Mouse (Mus musculus) hindbrain, embryonic 11.5 days (tissue): ENCODE data around the gene 4430402I18Rik. TPM values are rescaled to one million over a fixed set of nuclear protein-coding genes. Genes with fewer than 3 reads are reported as not detected.

Experiments
- ATAC-seq: fragments of 200-750 bp; cut with Nextera tagmentation; 2 replicates; pipeline ENCODE4 v1.8.0; 2017; ENCODE audit warnings: mild to moderate bottlenecking, moderate TSS enrichment, moderate library complexity; ENCODE audit not compliant: low FRiP score
- DNase-seq: peaks from one replicate; pipeline ENCODE4 v3.0.0-alpha.2; 2015; ENCODE audit warnings: low spot score
- H3K27ac ChIP-seq: fragments of 300-500 bp; sonication (generic); 2 replicates; pipeline ENCODE4 v1.5.1; 2014; ENCODE audit warnings: mild to moderate bottlenecking, low read depth, low read length
- H3K27me3 ChIP-seq: fragments of 300-500 bp; sonication (generic); 2 replicates; pipeline ENCODE4 v1.6.1; 2014; ENCODE audit warnings: mild to moderate bottlenecking, low read length, moderate library complexity, mixed read lengths; ENCODE audit not compliant: control insufficient read depth, insufficient read depth
- H3K36me3 ChIP-seq: fragments of 300-500 bp; sonication (generic); 2 replicates; pipeline ENCODE4 v1.6.1; 2014; ENCODE audit warnings: mild to moderate bottlenecking, low read length, moderate library complexity, mixed read lengths; ENCODE audit not compliant: control insufficient read depth, insufficient read depth
- H3K4me1 ChIP-seq: fragments of 300-500 bp; sonication (generic); replicated peaks from 2 replicates; pipeline ENCODE4 v1.6.1; 2014; ENCODE audit warnings: low read length, mixed read lengths; ENCODE audit not compliant: control insufficient read depth, insufficient read depth
- H3K4me2 ChIP-seq: fragments of 300-500 bp; sonication (generic); replicated peaks from 2 replicates; pipeline ENCODE4 v1.6.1; 2014; ENCODE audit warnings: mild to moderate bottlenecking, low read depth, low read length
- H3K4me3 ChIP-seq: fragments of 300-500 bp; sonication (generic); 2 replicates; pipeline ENCODE4 v1.5.1; 2014; ENCODE audit warnings: low read depth, low read length
- H3K9ac ChIP-seq: fragments of 300-500 bp; sonication (generic); 2 replicates; pipeline ENCODE4 v1.6.1; 2014; ENCODE audit warnings: low read depth, low read length
- H3K9me3 ChIP-seq: fragments of 300-500 bp; sonication (generic); 2 replicates; pipeline ENCODE4 v1.6.1; 2016; ENCODE audit warnings: low read length; ENCODE audit not compliant: control insufficient read depth
- WGBS: fragments of 180-500 bp; shearing (Covaris S2); extraction: QIAGEN DNeasy Blood & Tissue Kit; methylation state at CpG from one replicate; pipeline ENCODE4 v1.1.7; 2014; 5-methylcytosine and 5-hydroxymethylcytosine counted together
- polyA plus RNA-seq: library from polyadenylated mRNA; unstranded; fragments of >200 nt; fragmentation: Nextera tagmentation; extraction: Ambion mirVana; gene quantifications from 2 replicates; pipeline ENCODE4 v1.2.1, GENCODE M21; 2014

4430402I18Rik gene
- polyA plus RNA-seq, 1 experiment from 2014 or later, result 0.32 TPM

DNA sequence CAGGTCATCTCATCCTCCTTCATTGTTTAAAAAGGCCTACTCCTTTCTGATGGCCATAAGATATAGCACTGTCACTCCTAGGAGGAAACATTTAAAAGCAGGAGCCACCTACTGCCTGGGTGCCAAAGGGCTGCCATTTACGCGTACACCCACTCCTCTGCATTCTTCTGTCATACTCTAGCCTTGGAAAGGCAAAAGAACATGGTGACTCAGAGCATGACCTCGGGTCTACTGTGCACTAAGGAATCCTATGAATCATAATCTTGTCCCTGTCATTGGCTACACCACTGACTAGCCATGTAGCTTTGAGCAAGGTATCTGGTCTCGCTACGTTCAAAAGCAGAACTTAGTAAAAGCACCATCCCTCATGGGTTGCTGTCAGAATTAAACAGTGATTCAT lies 41.2 kb downstream of the 4430402I18Rik start:
- Histone ChIP-seq H3K36me3 (no peaks in the 10 kb centered on the region), H3K9me3 (no peaks in the 10 kb centered on the region), H3K4me1 (no peaks in the 10 kb centered on the region), H3K4me3 (no peak overlapping the region), H3K4me2 (no peak overlapping the region), H3K27ac (no peak overlapping the region), H3K9ac (no peak overlapping the region), H3K27me3 (no peaks in the 10 kb centered on the region)
- no peak for ATAC-seq
- DNase-seq, result no peak
- 90% methylated on average over 5 of the region's 5 CpGs for WGBS

GRCm38 (mm10) chr19:28917839-28918238 lies 49.8 kb downstream of the 4430402I18Rik start:
- DNase-seq, result no peak
- 87% methylated on average over 5 of the region's 5 CpGs for WGBS

GRCm38 (mm10) chr19:28916492-28916891 lies 51.1 kb downstream of the 4430402I18Rik start:
- ATAC-seq (no peak), DNase-seq (no peak)
- H3K27me3 ChIP-seq, result no peaks in the 10 kb centered on the region
- no peak overlapping the region for H3K9ac ChIP-seq
- no peak overlapping the region for H3K4me2 ChIP-seq
- WGBS, result 64% methylated on average over 4 of the region's 4 CpGs
- no peaks in the 10 kb centered on the region for H3K9me3 ChIP-seq
- H3K4me3 ChIP-seq, result no peak overlapping the region
- no peaks in the 10 kb centered on the region for H3K36me3 ChIP-seq
- H3K27ac ChIP-seq, result no peak overlapping the region
- no peaks in the 10 kb centered on the region for H3K4me1 ChIP-seq

More at GRCm38 (mm10) chr19:28917839-28918238, 49.8 kb downstream of the 4430402I18Rik start:
- H3K36me3 ChIP-seq, result no peaks in the 10 kb centered on the region
- no peak for ATAC-seq
- no peak overlapping the region for H3K9ac ChIP-seq
- no peaks in the 10 kb centered on the region for H3K9me3 ChIP-seq
- H3K27me3 ChIP-seq, result no peaks in the 10 kb centered on the region
- H3K27ac ChIP-seq, result no peak overlapping the region
- H3K4me2 ChIP-seq, result no peak overlapping the region
- H3K4me1 ChIP-seq, result no peaks in the 10 kb centered on the region
- H3K4me3 ChIP-seq, result no peak overlapping the region

DNA sequence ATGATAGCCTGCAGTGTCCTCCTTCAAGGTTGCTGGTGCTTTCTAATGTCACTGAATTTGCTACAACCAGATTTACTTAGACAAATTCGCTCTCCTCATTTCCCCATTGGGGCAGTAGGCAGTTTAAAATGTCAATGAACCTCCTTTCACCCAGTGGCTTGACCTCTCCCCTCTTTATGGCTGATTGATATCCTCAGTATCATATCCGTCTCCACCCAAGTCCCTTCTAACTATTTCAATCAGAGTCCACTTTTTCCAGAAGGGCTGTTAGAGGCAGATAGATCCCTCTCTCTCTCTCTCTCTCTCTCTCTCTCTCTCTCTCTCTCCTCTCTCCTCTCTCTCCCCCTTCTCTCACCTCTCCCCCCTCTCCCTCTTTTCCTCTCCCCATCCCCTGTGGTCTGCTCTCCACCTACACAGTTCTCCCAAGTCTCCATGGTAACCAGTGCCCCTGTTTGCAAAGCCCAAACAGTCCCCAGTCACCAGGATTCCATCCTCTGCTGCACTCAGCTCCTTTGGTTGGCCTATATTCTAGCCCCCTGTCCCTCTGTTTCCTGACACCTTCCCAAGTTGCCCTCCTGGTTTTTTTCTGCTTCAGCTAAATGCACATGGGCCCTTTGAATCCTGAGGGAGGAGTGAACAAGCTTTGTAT lies 51.9 kb downstream of the 4430402I18Rik start:
- H3K27ac ChIP-seq, result no peak overlapping the region
- H3K4me3 ChIP-seq, result no peak overlapping the region
- 65% methylated on average over 2 of the region's 2 CpGs for WGBS
- no peak overlapping the region for H3K9ac ChIP-seq
- ATAC-seq (no peak), DNase-seq (no peak)
- H3K9me3 ChIP-seq, result no peaks in the 10 kb centered on the region
- no peaks in the 10 kb centered on the region for H3K4me1 ChIP-seq
- no peaks in the 10 kb centered on the region for H3K27me3 ChIP-seq
- no peak overlapping the region for H3K4me2 ChIP-seq
- no peaks in the 10 kb centered on the region for H3K36me3 ChIP-seq

DNA sequence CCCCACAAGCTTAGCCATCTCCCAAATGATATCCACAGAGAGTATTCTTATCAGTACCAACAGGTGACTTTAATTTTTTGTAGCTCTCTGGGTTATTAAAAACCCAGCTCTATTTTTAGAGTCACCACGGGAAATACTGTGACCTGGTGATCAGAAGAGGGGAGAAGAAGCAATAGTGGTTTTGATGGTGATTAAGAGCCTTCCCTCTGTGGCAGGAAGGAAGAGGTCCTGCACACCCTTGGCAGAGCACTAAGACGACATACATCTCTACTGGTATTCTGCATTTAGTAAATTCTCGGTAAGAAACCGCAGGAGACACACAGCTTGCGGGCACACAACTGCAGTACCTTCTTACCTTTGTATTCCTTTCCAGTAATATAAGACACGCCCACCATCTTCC lies 53.0 kb downstream of the 4430402I18Rik start:
- H3K27ac ChIP-seq, result no peak overlapping the region
- H3K4me2 ChIP-seq, result no peak overlapping the region
- H3K36me3 ChIP-seq, result no peaks in the 10 kb centered on the region
- no peaks in the 10 kb centered on the region for H3K4me1 ChIP-seq
- no peaks in the 10 kb centered on the region for H3K27me3 ChIP-seq
- 81% methylated on average over 6 of the region's 6 CpGs for WGBS
- ATAC-seq (no peak), DNase-seq (no peak)
- H3K9me3 ChIP-seq, result no peaks in the 10 kb centered on the region
- no peak overlapping the region for H3K4me3 ChIP-seq
- no peak overlapping the region for H3K9ac ChIP-seq

GRCm38 (mm10) chr19:28908693-28909092 lies 58.9 kb downstream of the 4430402I18Rik start:
- Histone ChIP-seq H3K4me1 (no peaks in the 10 kb centered on the region), H3K9me3 (no peaks in the 10 kb centered on the region), H3K4me3 (no peak overlapping the region), H3K27ac (no peak overlapping the region), H3K9ac (no peak overlapping the region), H3K36me3 (no peaks in the 10 kb centered on the region), H3K27me3 (no peaks in the 10 kb centered on the region), H3K4me2 (no peak overlapping the region)
- DNase-seq (no peak), ATAC-seq (no peak)
- WGBS, result 82% methylated on average over 9 of the region's 9 CpGs

- Histone ChIP-seq H3K9me3 (no peaks in the 10 kb centered on the region), H3K4me1 (no peaks in the 10 kb centered on the region), H3K27me3 (no peaks in the 10 kb centered on the region), H3K36me3 (no peaks in the 10 kb centered on the region), H3K4me2 (no peak overlapping the region), H3K9ac (no peak overlapping the region), H3K27ac (no peak overlapping the region), H3K4me3 (no peak overlapping the region)
- WGBS, result 57% methylated on average over 4 of the region's 4 CpGs
- DNase-seq (peak; percentile 6), ATAC-seq (no peak)
Measured at GRCm38 (mm10) chr19:28908186-28908585, 59.4 kb downstream of the 4430402I18Rik start.

- no peaks in the 10 kb centered on the region for H3K27me3 ChIP-seq
- ATAC-seq, result no peak
- DNase-seq, result no peak
- no peak overlapping the region for H3K9ac ChIP-seq
- no peaks in the 10 kb centered on the region for H3K4me1 ChIP-seq
- no peak overlapping the region for H3K4me3 ChIP-seq
- H3K9me3 ChIP-seq, result no peaks in the 10 kb centered on the region
- no peak overlapping the region for H3K27ac ChIP-seq
- no peak overlapping the region for H3K4me2 ChIP-seq
- no peaks in the 10 kb centered on the region for H3K36me3 ChIP-seq
- WGBS, result 92% methylated on average over 8 of the region's 8 CpGs
Measured at GRCm38 (mm10) chr19:28903536-28904119, 64.0 kb downstream of the 4430402I18Rik start.

DNA sequence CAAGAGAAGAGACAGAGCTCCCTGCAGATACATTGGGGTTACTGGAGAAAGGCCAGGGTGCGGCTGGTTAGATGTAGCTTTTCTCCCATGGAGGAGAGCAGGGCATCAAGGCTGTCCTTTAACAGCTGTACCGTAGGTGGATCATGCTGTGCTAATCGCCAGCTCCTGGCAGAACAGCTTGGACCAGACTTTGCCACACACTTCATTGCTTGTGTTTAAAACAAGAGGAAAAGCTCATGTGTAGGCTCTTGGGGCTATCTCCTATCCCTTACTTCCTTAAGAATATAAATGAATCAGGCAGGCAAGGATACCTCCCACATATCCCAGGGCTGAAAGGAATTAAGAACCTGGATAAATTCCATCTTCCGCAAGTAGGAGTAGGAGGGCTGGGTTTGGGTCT lies 64.8 kb downstream of the 4430402I18Rik start:
- WGBS, result 87% methylated on average over 4 of the region's 4 CpGs
- Histone ChIP-seq H3K4me3 (no peak overlapping the region), H3K4me1 (no peaks in the 10 kb centered on the region), H3K27me3 (no peaks in the 10 kb centered on the region), H3K9me3 (no peaks in the 10 kb centered on the region), H3K4me2 (no peak overlapping the region), H3K9ac (no peak overlapping the region), H3K27ac (no peak overlapping the region), H3K36me3 (no peaks in the 10 kb centered on the region)
- ATAC-seq (no peak), DNase-seq (no peak)
